Mouse (Mus musculus): ENCODE results near the gene Cd244a. TPM values are rescaled to one million over a fixed set of nuclear protein-coding genes. Genes with fewer than 3 reads are reported as not detected.

Cd244a gene
- polyA plus RNA-seq, 1 experiment: not detected

DNA sequence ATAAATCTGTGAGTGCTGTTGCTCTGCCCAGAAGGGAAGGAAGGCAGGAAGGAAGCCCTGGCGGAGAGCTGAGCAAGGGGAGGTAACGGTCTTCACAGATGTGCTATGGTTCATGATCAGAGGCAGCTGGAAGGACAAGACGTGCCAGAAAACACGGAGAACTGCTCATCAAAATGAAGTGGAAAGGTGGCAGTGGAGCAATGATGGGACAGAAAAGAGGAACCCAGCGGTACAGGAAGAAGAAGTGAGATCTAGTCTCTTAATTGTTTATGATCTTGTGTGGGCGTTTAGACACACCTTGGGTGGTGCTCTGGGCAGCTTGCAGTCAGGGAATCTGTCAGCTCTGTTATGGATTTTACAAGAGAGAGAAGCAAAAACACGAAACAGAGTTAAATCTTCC is 7.7 kb upstream of the Cd244a start:
- no peaks in the 10 kb centered on the region for H3K4me1 ChIP-seq (ENCODE audit: control insufficient read depth)
- H3K9me3 ChIP-seq (ENCODE audit: control insufficient read depth, low read length): no peaks in the 10 kb centered on the region
- H3K4me3 ChIP-seq (replicated peaks): no peak overlapping the region
- no peak for TF ChIP-seq GATA1 (IDR thresholded peaks at IDR 0.05; ENCODE audit: low read length)
- TF ChIP-seq TAL1 (IDR thresholded peaks at IDR 0.05; ENCODE audit: low read length): no peak
- H3K27me3 ChIP-seq (ENCODE audit: control insufficient read depth): no peaks in the 10 kb centered on the region
- no peaks in the 10 kb centered on the region for H3K36me3 ChIP-seq (ENCODE audit: control insufficient read depth)

GRCm38 (mm10) chr1:171552230-171552629 is 6.8 kb upstream of the Cd244a start:
- Histone ChIP-seq H3K4me1 (ENCODE audit: control insufficient read depth) (no peaks in the 10 kb centered on the region), H3K4me3 (replicated peaks) (no peak overlapping the region), H3K36me3 (ENCODE audit: control insufficient read depth) (no peaks in the 10 kb centered on the region), H3K9me3 (ENCODE audit: control insufficient read depth, low read length) (no peaks in the 10 kb centered on the region), H3K27me3 (ENCODE audit: control insufficient read depth) (no peaks in the 10 kb centered on the region)
- TF ChIP-seq GATA1 (IDR thresholded peaks at IDR 0.05; ENCODE audit: low read length) (no peak), TAL1 (IDR thresholded peaks at IDR 0.05; ENCODE audit: low read length) (no peak)

GRCm38 (mm10) chr1:171553359-171554341 is 5.3 kb upstream of the Cd244a start:
- H3K4me1 ChIP-seq (ENCODE audit: control insufficient read depth): no peaks in the 10 kb centered on the region
- no peaks in the 10 kb centered on the region for H3K27me3 ChIP-seq (ENCODE audit: control insufficient read depth)
- H3K36me3 ChIP-seq (ENCODE audit: control insufficient read depth): no peaks in the 10 kb centered on the region
- H3K9me3 ChIP-seq (ENCODE audit: control insufficient read depth, low read length): no peaks in the 10 kb centered on the region
- no peak overlapping the region for H3K4me3 ChIP-seq (replicated peaks)
- TF ChIP-seq GATA1 (IDR thresholded peaks at IDR 0.05; ENCODE audit: low read length): no peak
- no peak for TF ChIP-seq TAL1 (IDR thresholded peaks at IDR 0.05; ENCODE audit: low read length)

GRCm38 (mm10) chr1:171556366-171556765 is 2.6 kb upstream of the Cd244a start:
- no peak overlapping the region for H3K4me3 ChIP-seq (replicated peaks)
- TF ChIP-seq GATA1 (IDR thresholded peaks at IDR 0.05; ENCODE audit: low read length) (no peak), TAL1 (IDR thresholded peaks at IDR 0.05; ENCODE audit: low read length) (no peak)
- no peaks in the 10 kb centered on the region for H3K36me3 ChIP-seq (ENCODE audit: control insufficient read depth)
- H3K4me1 ChIP-seq (ENCODE audit: control insufficient read depth): no peaks in the 10 kb centered on the region
- H3K27me3 ChIP-seq (ENCODE audit: control insufficient read depth): no peaks in the 10 kb centered on the region
- H3K9me3 ChIP-seq (ENCODE audit: control insufficient read depth, low read length): no peaks in the 10 kb centered on the region

- no peaks in the 10 kb centered on the region for H3K36me3 ChIP-seq (ENCODE audit: control insufficient read depth)
- no peaks in the 10 kb centered on the region for H3K4me1 ChIP-seq (ENCODE audit: control insufficient read depth)
- H3K9me3 ChIP-seq (ENCODE audit: control insufficient read depth, low read length): no peaks in the 10 kb centered on the region
- no peaks in the 10 kb centered on the region for H3K27me3 ChIP-seq (ENCODE audit: control insufficient read depth)
- H3K4me3 ChIP-seq (replicated peaks): no peak overlapping the region
- TF ChIP-seq GATA1 (IDR thresholded peaks at IDR 0.05; ENCODE audit: low read length) (no peak), TAL1 (IDR thresholded peaks at IDR 0.05; ENCODE audit: low read length) (no peak)
Measured at GRCm38 (mm10) chr1:171558407-171558806, 586 bp upstream of the Cd244a start.

DNA sequence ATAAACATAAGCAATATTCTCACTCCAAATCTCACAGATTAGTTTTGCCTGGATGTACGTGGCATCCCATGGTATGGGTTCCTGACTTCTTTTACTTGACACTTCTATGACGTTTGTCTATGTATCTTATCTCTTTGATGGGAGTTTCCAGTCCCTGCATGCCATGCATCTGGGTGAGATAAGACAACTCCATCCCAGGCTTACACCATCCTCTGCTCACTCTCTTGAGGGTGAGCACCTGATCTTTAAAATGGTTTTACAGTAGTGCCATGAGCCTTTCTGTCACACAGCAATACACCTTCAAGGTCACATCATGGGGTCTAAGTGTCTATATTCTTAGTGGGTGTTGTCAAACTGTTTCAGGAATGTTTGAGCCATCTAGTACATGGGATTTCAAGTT is 1.3 kb downstream of the Cd244a start:
- no peaks in the 10 kb centered on the region for H3K36me3 ChIP-seq (ENCODE audit: control insufficient read depth)
- H3K27me3 ChIP-seq (ENCODE audit: control insufficient read depth): no peaks in the 10 kb centered on the region
- H3K9me3 ChIP-seq (ENCODE audit: control insufficient read depth, low read length): no peaks in the 10 kb centered on the region
- no peaks in the 10 kb centered on the region for H3K4me1 ChIP-seq (ENCODE audit: control insufficient read depth)
- TF ChIP-seq GATA1 (IDR thresholded peaks at IDR 0.05; ENCODE audit: low read length): no peak
- no peak for TF ChIP-seq TAL1 (IDR thresholded peaks at IDR 0.05; ENCODE audit: low read length)
- H3K4me3 ChIP-seq (replicated peaks): no peak overlapping the region

GRCm38 (mm10) chr1:171561200-171561599 is 2.2 kb downstream of the Cd244a start:
- no peak overlapping the region for H3K4me3 ChIP-seq (replicated peaks)
- no peaks in the 10 kb centered on the region for H3K36me3 ChIP-seq (ENCODE audit: control insufficient read depth)
- no peak for TF ChIP-seq TAL1 (IDR thresholded peaks at IDR 0.05; ENCODE audit: low read length)
- TF ChIP-seq GATA1 (IDR thresholded peaks at IDR 0.05; ENCODE audit: low read length): no peak
- H3K27me3 ChIP-seq (ENCODE audit: control insufficient read depth): no peaks in the 10 kb centered on the region
- H3K4me1 ChIP-seq (ENCODE audit: control insufficient read depth): no peaks in the 10 kb centered on the region
- H3K9me3 ChIP-seq (ENCODE audit: control insufficient read depth, low read length): no peaks in the 10 kb centered on the region

DNA sequence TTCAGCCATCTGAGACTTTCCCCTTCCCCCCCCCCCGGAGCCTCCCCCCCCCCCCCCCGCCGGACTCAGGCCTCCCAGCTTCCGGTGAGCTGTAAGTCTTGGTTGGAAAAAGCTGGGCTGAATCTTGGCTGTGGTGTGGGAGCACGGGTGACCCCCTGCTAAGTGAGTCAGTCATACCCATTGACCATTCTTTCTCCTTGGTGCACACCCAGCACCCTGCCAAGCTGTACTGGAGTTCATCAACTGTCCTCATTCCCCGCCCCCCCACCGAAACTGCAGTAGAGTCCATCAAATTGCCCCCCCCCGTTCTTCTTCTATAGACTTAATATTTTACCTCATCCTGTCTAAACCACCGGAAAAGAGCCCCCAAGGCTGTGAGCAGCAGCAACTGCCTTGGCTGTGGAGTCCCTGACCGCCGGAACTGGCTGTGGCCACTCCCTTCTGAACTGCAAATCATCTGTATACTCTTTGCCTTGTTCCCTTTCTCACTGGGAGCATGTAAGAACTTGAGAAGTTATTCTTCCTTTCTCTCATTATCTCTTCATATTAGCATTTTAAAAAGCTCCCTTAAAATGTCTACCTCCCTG is 2.7 kb downstream of the Cd244a start:
- Histone ChIP-seq H3K27me3 (ENCODE audit: control insufficient read depth) (no peaks in the 10 kb centered on the region), H3K36me3 (ENCODE audit: control insufficient read depth) (no peaks in the 10 kb centered on the region), H3K4me1 (ENCODE audit: control insufficient read depth) (no peaks in the 10 kb centered on the region), H3K4me3 (replicated peaks) (no peak overlapping the region), H3K9me3 (ENCODE audit: control insufficient read depth, low read length) (no peaks in the 10 kb centered on the region)
- TF ChIP-seq GATA1 (IDR thresholded peaks at IDR 0.05; ENCODE audit: low read length) (no peak), TAL1 (IDR thresholded peaks at IDR 0.05; ENCODE audit: low read length) (no peak)

DNA sequence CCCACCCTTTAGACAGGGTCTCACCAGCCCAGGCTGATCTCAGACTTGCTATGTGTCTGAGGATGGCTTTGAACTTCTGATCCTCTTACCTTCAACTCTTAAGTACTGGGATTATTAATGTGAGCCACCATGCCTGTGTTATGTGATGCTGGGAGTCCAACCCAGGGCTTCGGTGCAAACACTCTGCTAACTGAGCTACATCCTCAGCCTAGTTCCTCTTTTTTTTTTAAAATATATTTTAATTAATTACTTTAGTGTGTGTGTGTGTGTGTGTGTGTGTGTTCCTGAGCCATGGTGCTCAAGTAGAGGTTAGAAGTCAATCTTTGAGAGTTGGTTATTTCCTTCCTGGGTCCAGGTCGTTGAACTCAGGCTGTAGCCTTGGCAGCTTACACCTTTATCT is 4.0 kb downstream of the Cd244a start:
- H3K4me1 ChIP-seq (ENCODE audit: control insufficient read depth): no peaks in the 10 kb centered on the region
- no peaks in the 10 kb centered on the region for H3K27me3 ChIP-seq (ENCODE audit: control insufficient read depth)
- no peak overlapping the region for H3K4me3 ChIP-seq (replicated peaks)
- H3K9me3 ChIP-seq (ENCODE audit: control insufficient read depth, low read length): no peaks in the 10 kb centered on the region
- TF ChIP-seq GATA1 (IDR thresholded peaks at IDR 0.05; ENCODE audit: low read length): no peak
- no peak for TF ChIP-seq TAL1 (IDR thresholded peaks at IDR 0.05; ENCODE audit: low read length)
- H3K36me3 ChIP-seq (ENCODE audit: control insufficient read depth): no peaks in the 10 kb centered on the region

Measured in erythroblast, embryonic 14.5 days (primary cell).